Mouse (Mus musculus): ENCODE data around the gene Eln. TPM values are rescaled to one million over a fixed set of nuclear protein-coding genes. Genes with fewer than 3 reads are reported as not detected.

The Eln gene
- 12.4 and 96.1 TPM in 2 replicates for polyA plus RNA-seq (2015; fragmentation: Nextera tagmentation; extraction: Ambion mirVana)

DNA sequence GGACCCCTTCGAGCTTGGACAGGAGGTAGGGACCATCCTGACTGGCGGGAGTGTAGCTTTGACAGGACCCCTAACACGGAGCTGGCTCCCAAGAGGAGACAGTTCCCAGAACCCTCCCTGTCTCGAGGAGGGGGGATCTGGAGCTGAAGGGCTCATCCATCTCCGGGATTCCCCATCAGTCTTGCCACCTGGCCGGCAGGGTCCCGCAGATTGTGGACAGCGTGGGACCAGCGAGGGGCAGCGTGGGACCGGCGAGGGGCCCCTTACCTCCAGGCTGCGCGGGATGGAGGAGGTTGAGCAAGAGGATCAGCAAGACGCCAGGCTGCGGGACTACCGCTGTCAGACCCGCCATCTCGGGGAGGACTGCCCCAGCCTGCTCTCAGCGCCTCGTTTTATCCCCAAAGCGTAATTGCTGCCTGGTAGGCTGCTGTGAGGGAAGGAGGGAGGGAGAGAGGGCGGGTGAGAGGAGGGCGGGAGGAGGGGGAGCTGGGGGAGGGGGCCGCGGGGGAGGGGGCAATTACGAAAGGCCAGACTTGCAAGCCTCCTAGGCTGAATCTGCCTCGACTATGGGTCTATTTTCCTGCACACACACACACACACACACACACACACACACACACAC is at the start of gene Eln:
Gene Eln (minus strand): TSS at position 434 of the 622 bp plus-strand sequence.
- DNase-seq (ENCODE audit: low spot score): no peak

GRCm38 (mm10) chr5:134790080-134790995 is 43.2 kb upstream of the Eln start:
- DNase-seq (ENCODE audit: low spot score): no peak

DNA sequence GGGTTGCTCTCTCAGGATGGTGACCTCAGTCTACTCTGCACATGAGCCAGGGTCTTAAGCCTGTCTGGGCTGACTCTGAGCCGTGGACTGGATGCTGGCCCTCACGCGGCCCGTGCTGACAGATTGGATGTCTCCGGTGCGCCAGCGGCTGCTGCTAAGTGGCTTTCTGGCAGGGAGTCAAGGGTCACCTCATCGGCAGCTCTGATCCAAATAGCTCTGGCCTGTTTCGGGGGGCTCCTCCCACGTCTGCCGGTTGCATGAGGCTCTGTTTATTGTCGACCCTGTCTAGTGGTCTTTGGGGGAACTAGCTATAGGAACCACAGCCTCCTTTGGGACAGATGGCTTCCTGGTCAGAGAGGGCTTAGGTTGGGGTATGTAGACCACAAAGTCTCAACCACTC is 41.1 kb upstream of the Eln start:
- DNase-seq (ENCODE audit: low spot score): no peak

GRCm38 (mm10) chr5:134785691-134786371 is 38.7 kb upstream of the Eln start:
- DNase-seq (ENCODE audit: low spot score): no peak

GRCm38 (mm10) chr5:134783794-134784193 is 36.7 kb upstream of the Eln start:
- DNase-seq (ENCODE audit: low spot score): no peak

- no peak for DNase-seq (ENCODE audit: low spot score)
Measured at GRCm38 (mm10) chr5:134780963-134781362, 33.8 kb upstream of the Eln start.

DNA sequence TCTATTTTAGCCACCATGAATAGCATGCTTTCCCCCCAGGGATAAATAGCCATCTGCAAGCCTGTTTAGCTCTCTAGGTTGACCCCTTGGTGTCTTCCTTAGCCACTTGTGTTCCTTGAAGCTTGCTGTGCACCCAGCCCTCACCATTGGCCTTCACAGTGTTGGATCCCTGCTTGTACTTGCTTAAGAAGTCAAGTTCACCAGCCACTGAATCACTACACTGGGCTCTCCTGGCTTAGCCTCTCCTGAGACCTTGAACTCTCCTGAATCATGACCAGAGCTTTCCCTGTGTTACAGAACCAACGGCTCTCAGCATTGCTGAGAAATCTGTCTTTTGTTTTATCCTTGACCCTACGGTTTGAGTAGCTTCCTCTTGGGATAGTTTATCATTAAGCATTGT is 33.0 kb upstream of the Eln start:
- DNase-seq (ENCODE audit: low spot score): no peak

GRCm38 (mm10) chr5:134776551-134776950 is 29.4 kb upstream of the Eln start:
- DNase-seq (ENCODE audit: low spot score): no peak

DNA sequence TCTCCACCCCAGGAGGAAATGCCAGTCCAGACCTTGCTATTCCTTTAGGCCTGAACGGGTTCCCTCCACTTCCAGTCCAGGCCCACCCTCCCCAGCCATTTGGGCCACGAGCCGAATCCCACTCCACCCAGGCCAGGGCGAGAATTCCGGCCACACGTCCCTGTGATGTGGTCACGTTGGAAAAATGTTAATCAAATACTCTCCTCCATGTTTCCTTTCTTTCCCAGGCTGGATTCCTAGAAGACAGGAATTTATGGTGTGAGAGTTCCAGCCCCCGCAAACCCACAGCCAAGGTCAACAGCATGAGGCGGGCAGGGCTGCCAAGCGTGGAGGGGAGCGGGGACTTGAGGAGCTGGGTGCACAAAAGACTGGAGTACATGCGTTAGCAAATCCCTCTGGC is 25.4 kb upstream of the Eln start:
- DNase-seq (ENCODE audit: low spot score): no peak

GRCm38 (mm10) chr5:134771750-134772149 is 24.6 kb upstream of the Eln start:
- DNase-seq (ENCODE audit: low spot score): no peak

- no peak for DNase-seq (ENCODE audit: low spot score)
Measured at GRCm38 (mm10) chr5:134769181-134769580, 22.1 kb upstream of the Eln start.

- no peak for DNase-seq (ENCODE audit: low spot score)
Measured at GRCm38 (mm10) chr5:134765441-134765840, 18.3 kb upstream of the Eln start.

GRCm38 (mm10) chr5:134763326-134763725 is 16.2 kb upstream of the Eln start:
- no peak for DNase-seq (ENCODE audit: low spot score)

- DNase-seq (ENCODE audit: low spot score): no peak
Measured at GRCm38 (mm10) chr5:134761409-134762124, 14.4 kb upstream of the Eln start.

- no peak for DNase-seq (ENCODE audit: low spot score)
Measured at GRCm38 (mm10) chr5:134756031-134756430, 8.9 kb upstream of the Eln start.

DNA sequence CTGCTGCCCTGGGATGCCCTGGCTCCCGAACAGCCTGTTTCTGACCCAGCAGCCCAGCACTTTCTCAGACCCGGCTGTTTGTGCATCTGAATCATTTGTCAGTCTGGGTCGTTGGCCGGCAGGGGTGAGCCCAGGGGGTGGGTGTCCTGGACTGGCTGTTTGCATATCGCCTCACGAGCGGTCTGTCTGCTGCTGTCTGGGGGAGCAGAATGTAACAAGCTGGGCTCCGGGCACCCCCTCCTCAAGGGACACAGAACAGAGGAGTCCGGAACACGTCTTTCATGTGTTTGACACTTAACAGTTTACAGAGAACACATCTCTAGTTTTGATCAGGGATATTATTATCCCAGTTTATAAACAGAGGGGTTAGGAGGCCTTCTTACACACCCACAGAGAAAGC is 7.0 kb upstream of the Eln start:
- DNase-seq (ENCODE audit: low spot score): no peak

DNA sequence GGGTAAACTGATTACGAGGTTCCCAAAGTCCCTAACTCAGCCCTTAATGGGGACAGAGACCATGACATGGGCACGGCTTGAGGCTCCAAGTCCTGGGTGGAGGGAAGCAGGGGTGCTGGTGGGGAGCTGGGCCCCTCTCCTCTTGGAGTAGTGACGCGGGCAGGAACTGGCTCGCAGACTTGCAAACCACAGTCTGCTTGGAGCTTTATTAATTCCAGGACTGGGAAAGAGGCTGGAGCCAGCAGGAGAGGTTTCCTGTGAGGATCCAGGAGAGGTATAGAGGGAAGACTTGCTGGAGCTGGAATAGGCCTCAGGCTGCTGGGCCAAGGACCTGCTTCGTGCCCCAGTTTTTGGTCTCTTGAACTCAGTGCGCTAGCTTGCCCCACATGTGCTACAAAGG is 3.3 kb upstream of the Eln start:
- no peak for DNase-seq (ENCODE audit: low spot score)

- peak; percentile 50 for DNase-seq (ENCODE audit: low spot score)
Measured at GRCm38 (mm10) chr5:134747947-134748618, 960 bp upstream of the Eln start.

DNA sequence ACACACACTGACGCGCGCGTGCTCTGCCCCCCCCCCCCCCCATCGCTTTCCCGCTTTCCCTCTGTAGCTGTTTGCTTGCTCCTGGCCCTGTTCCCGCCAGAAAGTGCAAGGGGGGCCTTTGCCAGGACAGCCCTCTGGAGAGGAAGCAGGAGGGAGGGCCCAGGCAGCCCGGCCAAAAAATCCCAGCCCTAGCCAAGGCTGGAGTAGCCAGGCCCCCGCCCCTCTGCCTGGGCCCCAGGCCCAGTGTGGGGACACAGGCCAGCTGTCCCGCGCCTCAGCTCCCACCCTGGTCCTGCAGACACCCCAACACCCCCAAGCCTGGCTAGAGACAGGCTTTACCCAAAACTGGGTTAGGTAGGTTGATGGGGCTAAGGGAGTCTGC is 380 bp upstream of the Eln start:
- no peak for DNase-seq (ENCODE audit: low spot score)

DNA sequence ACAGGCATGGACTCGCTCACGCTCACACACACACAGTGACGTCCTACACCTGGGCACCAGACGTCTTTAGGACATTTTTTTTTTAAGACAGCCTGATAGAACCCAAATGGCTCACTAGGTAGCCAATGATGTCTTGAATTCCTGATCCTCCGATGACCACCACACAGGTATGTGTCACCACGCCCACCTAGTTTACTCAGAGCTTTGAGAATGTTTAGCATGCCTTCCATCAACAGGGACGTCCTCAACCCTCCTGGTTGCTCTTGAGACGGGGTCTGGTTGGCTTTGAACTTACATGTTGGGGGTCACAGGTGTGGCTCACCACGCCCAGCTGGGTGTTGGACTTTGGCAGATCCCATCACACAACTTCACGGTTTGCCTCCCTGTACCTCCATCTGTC is 922 bp downstream of the Eln start:
- DNase-seq (ENCODE audit: low spot score): no peak

GRCm38 (mm10) chr5:134745801-134746200 is 1.3 kb downstream of the Eln start:
- no peak for DNase-seq (ENCODE audit: low spot score)
